Mouse (Mus musculus) gonadal fat pad, adult 2 months (tissue): ENCODE measurements at regions not wholly inside any gene's neighbourhood (a gene's known extent, or its start where the extent isn't known, plus 50 kb on each side); places are given as distances from the start of the nearest gene placed in this dataset.
"Not testable (repeated sequence)": the region's sequence is repeated elsewhere in the genome, so short reads cannot be mapped to it uniquely, and the experiment has no call there.

Experiments used
- DNase-seq: peaks from one replicate; pipeline ENCODE4 v3.0.0-alpha.2; 2012; ENCODE audit warnings: low read depth

- no peak for DNase-seq
These were observed 75.7 kb upstream of the Olfr1324 start for GRCm38 (mm10) chrX:50504047-50504446.

GRCm38 (mm10) chrX:50501181-50501580 lies 72.9 kb upstream of the Olfr1324 start:
- DNase-seq, result no peak

- not testable (repeated sequence) for DNase-seq
These were observed 62.2 kb upstream of the Olfr1324 start for GRCm38 (mm10) chrX:50490477-50490967.
